Mouse (Mus musculus) embryonic facial prominence, embryonic 14.5 days (tissue): ENCODE results near the gene Coro7. TPM values are rescaled to one million over a fixed set of nuclear protein-coding genes. Genes with fewer than 3 reads are reported as not detected.

Experiments used
- ATAC-seq: fragments of 200-750 bp; cut with Nextera tagmentation; 2 replicates; pipeline ENCODE4 v1.8.0; 2017; ENCODE audit warnings: low read depth, moderate number of reproducible peaks, moderate TSS enrichment
- DNase-seq: peaks from one replicate; pipeline ENCODE4 v3.0.0-alpha.2; 2015; ENCODE audit warnings: low spot score
- H3K27ac ChIP-seq: fragments of 300-500 bp; sonication (generic); replicated peaks from 2 replicates; pipeline ENCODE4 v1.5.1; 2014; ENCODE audit warnings: low read depth, mild to moderate bottlenecking, low read length, moderate library complexity
- H3K27me3 ChIP-seq: fragments of 300-500 bp; sonication (generic); replicated peaks from 2 replicates; pipeline ENCODE4 v1.6.1; 2014; ENCODE audit warnings: low read length; ENCODE audit not compliant: control insufficient read depth, insufficient read depth
- H3K36me3 ChIP-seq: fragments of 300-500 bp; sonication (generic); 2 replicates; pipeline ENCODE4 v1.6.1; 2014; ENCODE audit warnings: low read length, mixed read lengths; ENCODE audit not compliant: control insufficient read depth, insufficient read depth
- H3K4me1 ChIP-seq: fragments of 300-500 bp; sonication (generic); 2 replicates; pipeline ENCODE4 v1.6.1; 2014; ENCODE audit warnings: antibody characterized with exemption, low read length; ENCODE audit not compliant: control insufficient read depth, insufficient read depth
- H3K4me2 ChIP-seq: fragments of 300-500 bp; sonication (generic); 2 replicates; pipeline ENCODE4 v1.6.1; 2014; ENCODE audit warnings: low read depth, mild to moderate bottlenecking, low read length, moderate library complexity, mixed read lengths
- H3K4me3 ChIP-seq: fragments of 300-500 bp; sonication (generic); 2 replicates; pipeline ENCODE4 v1.5.1; 2014; ENCODE audit warnings: low read depth, mild to moderate bottlenecking, low read length
- H3K9ac ChIP-seq: fragments of 300-500 bp; sonication (generic); 2 replicates; pipeline ENCODE4 v1.6.1; 2014; ENCODE audit warnings: low read depth, mild to moderate bottlenecking, low read length, moderate library complexity, mixed read lengths
- H3K9me3 ChIP-seq: fragments of 300-500 bp; sonication (generic); 2 replicates; pipeline ENCODE4 v1.6.1; 2016; ENCODE audit warnings: low read length; ENCODE audit not compliant: control insufficient read depth
- WGBS: fragments of 180-500 bp; shearing (Covaris S2); extraction: QIAGEN DNeasy Blood & Tissue Kit; methylation state at CpG from one replicate; pipeline ENCODE4 v1.1.7; 2014; 5-methylcytosine and 5-hydroxymethylcytosine counted together
- polyA plus RNA-seq: library from polyadenylated mRNA; unstranded; fragments of >200 nt; fragmentation: Nextera tagmentation; extraction: Ambion mirVana; gene quantifications from 2 replicates; pipeline ENCODE4 v1.2.1, GENCODE M21; 2014

The Coro7 gene
- polyA plus RNA-seq, 1 experiment from 2014 or later: 11.5 TPM

DNA sequence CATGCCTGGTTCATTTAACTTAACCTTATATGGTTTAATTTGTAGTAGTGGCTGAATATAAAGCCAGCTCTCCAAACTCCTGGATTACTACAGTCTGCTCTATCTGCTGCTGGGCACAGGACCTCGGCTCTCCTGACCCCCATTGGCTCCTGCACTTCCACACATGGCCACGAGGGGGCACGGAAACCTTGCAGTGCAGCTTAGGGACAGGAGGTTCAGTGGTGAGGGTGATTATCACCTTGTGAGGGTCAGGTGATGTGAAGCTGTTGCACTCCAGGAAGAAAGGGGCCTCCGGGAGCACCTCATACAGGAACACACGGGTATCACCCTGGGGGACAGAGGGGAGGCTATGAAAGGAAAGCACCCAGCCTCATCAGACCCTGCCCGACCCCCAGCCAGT is 49.6 kb downstream of the Coro7 start:
- Histone ChIP-seq H3K27me3 (no peaks in the 10 kb centered on the region), H3K4me3 (no peak overlapping the region), H3K9ac (no peak overlapping the region), H3K9me3 (no peaks in the 10 kb centered on the region), H3K27ac (no peak overlapping the region), H3K36me3 (peaks cover 10% of the 10 kb centered on the region; the same call in 1 of the 2 replicates), H3K4me2 (no peak overlapping the region), H3K4me1 (no peaks in the 10 kb centered on the region; the same call in 1 of the 2 replicates)
- DNase-seq: peak; percentile 51
- WGBS: 28% methylated on average over 6 of the region's 6 CpGs
- peak; percentile 53 for ATAC-seq

DNA sequence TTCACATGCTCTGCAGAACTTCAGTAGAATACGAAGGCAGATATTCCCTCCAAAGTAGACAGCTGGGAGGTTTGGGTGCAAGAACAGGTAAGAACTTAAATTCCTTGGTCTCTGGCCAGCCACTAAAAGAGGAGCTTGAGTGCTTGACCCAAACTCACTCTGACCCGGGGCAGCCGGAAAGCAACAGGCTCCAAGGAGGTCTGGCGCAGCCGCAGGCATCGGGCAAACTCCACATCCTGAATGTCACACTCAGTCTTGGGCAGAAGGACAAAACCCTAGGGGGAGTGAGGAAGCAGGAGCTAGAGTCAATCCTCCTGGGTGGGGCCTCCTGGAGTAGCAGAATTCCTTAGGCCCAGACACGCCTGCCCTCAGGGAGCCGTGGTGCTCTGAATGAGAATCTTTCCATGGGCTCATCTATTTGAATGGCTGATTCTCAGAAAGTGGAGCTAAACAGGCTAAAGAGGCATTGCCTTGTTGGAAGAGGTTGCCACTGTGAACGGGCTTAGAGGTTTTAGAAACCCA is 50.6 kb downstream of the Coro7 start:
- DNase-seq (no peak), ATAC-seq (no peak)
- WGBS: 84% methylated on average over 9 of the region's 9 CpGs

DNA sequence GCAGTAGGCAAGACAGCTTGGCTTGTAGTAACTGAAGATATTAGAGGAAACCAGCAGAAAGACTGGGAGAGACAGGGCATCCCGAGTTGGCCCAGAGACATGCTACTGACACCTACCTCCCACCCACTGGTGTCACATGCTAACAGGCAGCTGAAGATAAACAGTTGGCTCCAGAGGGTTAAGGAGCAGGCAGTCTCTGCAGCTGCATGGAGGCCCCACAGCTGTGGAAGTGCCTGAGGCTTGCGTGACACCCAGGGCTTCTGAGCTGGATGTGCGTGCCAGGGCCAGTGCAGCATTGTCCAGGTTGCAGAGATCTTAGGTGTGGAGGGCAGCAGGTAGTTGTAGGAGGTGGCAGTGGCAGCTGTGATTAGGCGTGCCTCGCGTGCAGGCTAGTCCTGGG is 52.5 kb downstream of the Coro7 start:
- Histone ChIP-seq H3K4me3 (no peak overlapping the region), H3K27me3 (no peaks in the 10 kb centered on the region), H3K36me3 (peaks cover 10% of the 10 kb centered on the region; the same call in 1 of the 2 replicates), H3K9ac (no peak overlapping the region), H3K4me2 (no peak overlapping the region), H3K9me3 (no peaks in the 10 kb centered on the region), H3K4me1 (peaks cover 11% of the 10 kb centered on the region), H3K27ac (no peak overlapping the region)
- 86% methylated on average over 6 of the region's 6 CpGs for WGBS
- no peak for DNase-seq
- no peak for ATAC-seq

More for the DNA sequence above, 50.6 kb downstream of the Coro7 start:
- Histone ChIP-seq H3K36me3 (peaks cover 10% of the 10 kb centered on the region; the same call in 1 of the 2 replicates), H3K27me3 (no peaks in the 10 kb centered on the region), H3K4me3 (no peak overlapping the region), H3K9ac (no peak overlapping the region), H3K27ac (no peak overlapping the region), H3K4me2 (no peak overlapping the region), H3K9me3 (no peaks in the 10 kb centered on the region), H3K4me1 (peaks cover 1% of the 10 kb centered on the region; the same call in 1 of the 2 replicates)

DNA sequence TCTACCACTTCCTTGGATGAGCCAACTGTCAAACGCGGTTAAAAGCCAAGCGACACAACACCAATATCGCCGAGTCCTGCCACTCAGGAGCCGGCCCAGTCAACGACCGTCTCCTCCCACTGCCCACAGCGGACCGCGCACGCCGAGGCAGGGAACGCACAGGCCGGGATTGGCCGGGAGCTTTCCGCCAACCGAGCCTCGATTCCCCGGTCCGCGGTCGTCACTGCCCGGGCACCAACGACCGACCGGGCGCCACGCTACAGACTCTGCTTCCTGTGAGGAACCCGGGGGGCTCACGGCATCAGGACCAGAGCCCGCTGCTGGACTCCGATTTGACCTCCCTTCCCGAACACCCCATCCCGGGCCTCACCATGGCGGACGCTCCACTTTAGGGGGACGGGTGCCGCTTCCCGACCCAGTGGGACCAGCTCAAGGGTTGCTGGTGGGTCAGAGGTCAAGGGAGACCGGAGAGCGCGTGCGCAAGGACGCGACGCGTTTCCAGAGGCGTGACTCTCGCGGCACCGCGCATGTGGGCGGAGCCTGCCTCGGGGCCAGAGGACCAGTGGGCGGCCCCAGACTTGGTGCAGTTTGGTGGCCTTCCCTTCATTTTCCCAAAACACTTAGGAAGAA is 55.0 kb downstream of the Coro7 start, which contains the start of gene Pam16:
Gene Pam16, minus strand, starts transcription at position 508 of the 630 bp plus-strand sequence.
- DNase-seq (peak; percentile 94), ATAC-seq (peak; percentile 89)
- H3K4me1 ChIP-seq: peaks cover 11% of the 10 kb centered on the region
- H3K4me2 ChIP-seq: peak within 1 kb of the TSS; percentile 84
- H3K27me3 ChIP-seq: no peaks in the 10 kb centered on the region
- H3K9ac ChIP-seq: peak within 1 kb of the TSS; percentile 75
- WGBS: under 1% methylated on average over 40 of the region's 56 CpGs
- peaks cover 10% of the 10 kb centered on the region; the same call in 1 of the 2 replicates for H3K36me3 ChIP-seq
- H3K4me3 ChIP-seq: peak within 1 kb of the TSS; percentile 54
- H3K9me3 ChIP-seq: no peaks in the 10 kb centered on the region
- peak within 1 kb of the TSS; percentile 71 for H3K27ac ChIP-seq

DNA sequence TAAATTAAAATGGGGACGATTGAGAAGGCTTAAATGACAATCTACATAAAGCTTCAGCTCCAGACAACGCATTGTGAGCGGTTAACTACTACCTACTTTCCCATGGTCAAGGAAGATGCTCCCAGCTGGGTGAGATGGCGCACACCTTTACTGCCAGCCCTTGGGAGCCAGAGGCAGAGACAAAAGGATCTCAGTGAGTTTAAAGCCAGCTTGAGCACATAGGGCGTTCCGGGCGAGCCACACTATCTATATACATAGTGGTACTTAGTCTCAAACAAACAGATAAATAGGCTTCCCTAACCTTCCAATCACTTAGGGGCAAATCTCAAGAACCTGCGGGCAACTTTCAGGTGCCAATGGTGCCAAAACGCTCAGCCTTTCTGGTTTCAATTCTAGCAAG is 55.5 kb downstream of the Coro7 start:
- DNase-seq: no peak
- 17% methylated on average over 9 of the region's 9 CpGs for WGBS
- peak overlapping the region; percentile 54 for H3K4me3 ChIP-seq
- peaks cover 15% of the 10 kb centered on the region; the same call in 1 of the 2 replicates for H3K36me3 ChIP-seq
- no peaks in the 10 kb centered on the region for H3K9me3 ChIP-seq
- H3K27me3 ChIP-seq: no peaks in the 10 kb centered on the region
- H3K4me2 ChIP-seq: peak overlapping the region; percentile 84
- H3K27ac ChIP-seq: peak overlapping the region; percentile 71
- peak overlapping the region; percentile 75 for H3K9ac ChIP-seq
- H3K4me1 ChIP-seq: peaks cover 11% of the 10 kb centered on the region
- ATAC-seq: no peak

DNA sequence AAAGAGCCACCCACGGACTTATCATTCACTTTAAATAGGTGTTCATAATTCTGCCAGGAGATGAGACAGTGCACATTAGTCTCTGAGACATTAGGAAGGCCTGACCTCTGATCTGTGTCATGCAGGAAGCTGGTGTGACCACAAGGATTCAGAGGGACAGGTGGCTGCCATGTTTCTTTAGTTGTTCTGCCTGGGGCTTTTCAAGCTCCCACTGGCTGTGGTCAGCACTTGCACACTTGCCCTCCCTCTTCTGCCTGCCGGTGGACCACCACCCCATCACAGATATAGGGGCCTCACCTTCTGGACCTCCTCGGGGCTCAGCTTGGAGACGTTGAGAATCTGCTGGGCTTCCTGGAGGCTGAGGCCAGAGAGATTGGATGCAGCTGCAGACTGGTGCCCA is 62.7 kb downstream of the Coro7 start:
- WGBS: 70% methylated on average over 2 of the region's 4 CpGs
- Histone ChIP-seq H3K9ac (no peak overlapping the region), H3K36me3 (peaks cover 75% of the 10 kb centered on the region)

DNA sequence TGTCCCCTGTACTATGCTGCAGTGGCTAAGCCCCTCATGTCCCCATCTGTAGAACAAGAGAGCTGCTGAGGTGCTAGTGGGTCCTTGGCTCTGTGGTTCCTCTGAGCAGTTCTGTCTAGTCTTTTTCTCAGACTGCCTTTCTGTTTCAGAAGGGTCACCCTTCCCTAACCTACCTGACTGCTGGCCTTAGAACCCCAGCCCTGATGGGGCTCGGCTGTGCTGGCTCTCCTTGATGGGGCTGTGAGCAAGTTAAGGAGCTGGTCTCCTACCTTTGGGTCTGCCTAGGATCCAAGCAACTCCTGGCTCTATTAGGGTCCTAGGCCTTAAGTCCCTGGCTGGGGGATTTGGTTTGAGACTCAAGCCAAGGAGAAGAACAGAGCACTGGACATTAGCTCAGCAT is 64.3 kb downstream of the Coro7 start:
- no peaks in the 10 kb centered on the region for H3K4me1 ChIP-seq
- no peak overlapping the region for H3K4me2 ChIP-seq
- ATAC-seq (no peak), DNase-seq (no peak)
- no peak overlapping the region for H3K27ac ChIP-seq
- H3K36me3 ChIP-seq: peaks cover 89% of the 10 kb centered on the region
- H3K4me3 ChIP-seq: no peak overlapping the region
- WGBS: 79% methylated on average over 1 of the region's 1 CpGs
- no peaks in the 10 kb centered on the region for H3K9me3 ChIP-seq
- H3K27me3 ChIP-seq: no peaks in the 10 kb centered on the region
- H3K9ac ChIP-seq: no peak overlapping the region

More for the DNA sequence above, 62.7 kb downstream of the Coro7 start:
- H3K27ac ChIP-seq: no peak overlapping the region
- H3K4me3 ChIP-seq: no peak overlapping the region
- H3K27me3 ChIP-seq: no peaks in the 10 kb centered on the region
- DNase-seq (no peak), ATAC-seq (no peak)
- H3K4me2 ChIP-seq: no peak overlapping the region
- no peaks in the 10 kb centered on the region for H3K9me3 ChIP-seq
- no peaks in the 10 kb centered on the region for H3K4me1 ChIP-seq

DNA sequence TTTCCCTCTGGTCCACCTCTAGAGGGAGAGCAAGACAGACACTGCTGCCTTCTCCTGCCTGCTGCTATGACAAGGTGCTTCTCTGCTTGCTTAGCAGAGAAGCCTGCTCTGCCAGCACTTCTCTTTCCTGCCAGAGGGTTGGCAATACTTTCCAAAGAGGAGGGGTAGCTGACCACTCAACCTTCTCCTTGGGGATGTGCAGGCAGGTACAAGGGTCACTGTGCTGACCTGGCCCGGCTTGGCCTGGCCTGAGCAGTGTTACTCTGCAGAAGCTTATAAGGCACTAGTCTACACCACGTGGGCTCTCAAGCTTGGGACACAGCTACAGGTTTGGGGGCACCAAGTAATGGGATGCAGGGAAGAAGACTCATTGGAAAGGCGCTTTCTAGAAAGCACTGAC is 64.9 kb downstream of the Coro7 start:
- H3K4me2 ChIP-seq: no peak overlapping the region
- no peak overlapping the region for H3K4me3 ChIP-seq
- no peaks in the 10 kb centered on the region for H3K9me3 ChIP-seq
- peaks cover 95% of the 10 kb centered on the region for H3K36me3 ChIP-seq
- H3K9ac ChIP-seq: no peak overlapping the region
- 93% methylated on average over 3 of the region's 3 CpGs for WGBS
- no peaks in the 10 kb centered on the region for H3K27me3 ChIP-seq
- no peaks in the 10 kb centered on the region for H3K4me1 ChIP-seq
- no peak for ATAC-seq
- DNase-seq: no peak
- no peak overlapping the region for H3K27ac ChIP-seq

DNA sequence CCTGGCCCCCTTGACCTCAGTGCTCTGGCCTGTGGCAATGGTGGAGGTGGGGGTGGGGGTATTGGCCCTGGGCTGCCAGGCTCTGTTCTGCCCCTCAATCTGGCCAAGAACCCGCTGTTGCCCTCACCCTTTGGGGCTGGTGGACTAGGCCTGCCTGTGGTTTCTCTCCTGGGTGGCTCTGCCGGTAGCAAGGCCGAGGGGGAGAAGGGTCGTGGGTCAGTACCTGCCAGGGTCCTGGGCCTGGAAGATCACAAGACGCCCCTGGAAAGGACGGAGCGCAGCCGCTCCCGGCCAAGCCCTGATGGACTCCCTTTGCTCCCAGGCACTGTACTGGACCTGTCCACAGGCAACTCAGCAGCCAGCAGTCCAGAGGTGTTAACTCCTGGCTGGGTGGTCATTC is 65.8 kb downstream of the Coro7 start:
- ATAC-seq (no peak), DNase-seq (no peak)
- no peaks in the 10 kb centered on the region for H3K9me3 ChIP-seq
- no peak overlapping the region for H3K4me3 ChIP-seq
- H3K4me2 ChIP-seq: no peak overlapping the region
- no peaks in the 10 kb centered on the region for H3K27me3 ChIP-seq
- H3K9ac ChIP-seq: no peak overlapping the region
- 84% methylated on average over 9 of the region's 9 CpGs for WGBS
- H3K36me3 ChIP-seq: peaks cover 91% of the 10 kb centered on the region
- H3K27ac ChIP-seq: no peak overlapping the region
- no peaks in the 10 kb centered on the region for H3K4me1 ChIP-seq
